Mouse (Mus musculus) natural killer cell, adult 2 months (primary cell): Measurements from ENCODE around the gene Plau.

Experiments
- DNase-seq, 2 experiments: peaks; one replicate each; pipeline ENCODE4 v3.0.0; 2022; ENCODE audit warnings: low spot score in 2 of 2

The Plau gene

GRCm38 (mm10) chr14:20844671-20845576, 8.5 kb downstream of the Plau start:
- peak in 1 of 2 experiments; percentile 17 for DNase-seq

DNA sequence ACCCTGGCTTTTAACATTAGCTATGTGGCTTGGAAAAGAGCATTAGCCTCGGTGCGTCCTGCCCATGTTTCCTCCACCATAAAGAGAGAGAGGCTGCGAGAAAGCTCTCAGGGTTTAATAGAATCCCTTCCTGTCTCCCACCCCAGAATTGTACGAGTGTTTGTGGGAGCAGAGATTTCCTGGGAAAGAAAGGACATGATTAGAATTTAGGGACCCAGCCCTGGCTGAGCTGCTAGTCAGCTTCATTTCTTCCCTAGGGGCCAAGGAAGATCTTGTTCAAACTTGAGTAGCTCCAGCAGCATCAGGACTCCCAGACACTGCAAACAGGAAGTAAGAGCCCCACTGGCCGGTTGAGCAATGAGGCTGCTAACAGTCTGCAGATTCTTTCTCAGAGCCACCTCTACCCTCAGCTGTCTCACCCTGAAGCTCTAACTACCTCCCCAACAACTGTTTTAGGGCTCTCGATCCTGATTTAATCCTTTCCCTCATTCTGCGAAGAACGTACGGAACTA, 9.2 kb downstream of the Plau start:
- DNase-seq: peak; percentile 30 to 56

- no peak for DNase-seq
Observed at GRCm38 (mm10) chr14:20846214-20846613, 9.8 kb downstream of the Plau start.

GRCm38 (mm10) chr14:20847637-20848129, 11.2 kb downstream of the Plau start:
- DNase-seq: no peak

GRCm38 (mm10) chr14:20849753-20850152, 13.3 kb downstream of the Plau start:
- no peak for DNase-seq

DNA sequence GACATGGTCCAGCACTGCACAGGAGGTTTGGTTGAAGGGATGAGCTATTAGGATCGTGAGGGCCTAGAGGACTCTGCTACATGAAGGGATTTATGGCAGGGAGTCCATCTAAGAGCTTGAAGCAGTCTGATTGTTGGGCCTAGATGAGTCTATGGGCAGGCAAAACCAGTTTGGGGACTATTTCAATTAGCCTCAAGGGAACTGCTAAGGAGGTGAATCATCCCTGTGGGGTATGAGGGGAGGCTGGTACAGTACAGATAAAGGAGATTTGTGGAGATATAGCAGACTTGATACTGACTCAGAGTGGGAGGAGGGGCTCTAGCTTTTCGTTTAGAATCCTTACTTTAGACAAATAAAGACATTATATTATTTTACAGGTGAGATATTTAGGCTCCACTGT, 14.0 kb downstream of the Plau start:
- DNase-seq: no peak

DNA sequence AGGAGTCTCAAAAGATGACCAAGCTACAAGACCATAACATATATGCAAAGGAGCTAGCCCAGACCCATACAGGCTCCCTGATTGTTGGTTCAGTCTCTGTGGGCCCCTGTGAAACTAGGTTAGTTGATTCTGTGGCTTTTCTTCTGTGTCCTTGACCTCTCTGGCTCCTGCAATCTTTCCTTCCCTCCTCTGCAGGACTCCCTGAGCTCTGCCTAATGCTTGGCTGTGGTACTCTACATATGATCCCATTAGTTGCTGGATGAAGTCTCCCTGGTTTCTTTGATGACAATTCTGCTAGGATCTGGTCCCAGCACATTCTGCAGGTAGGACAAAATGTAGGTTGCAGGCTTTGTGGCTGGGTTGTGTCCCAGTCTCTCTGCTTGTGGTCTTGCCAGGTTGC, 15.3 kb downstream of the Plau start:
- DNase-seq: no peak

DNA sequence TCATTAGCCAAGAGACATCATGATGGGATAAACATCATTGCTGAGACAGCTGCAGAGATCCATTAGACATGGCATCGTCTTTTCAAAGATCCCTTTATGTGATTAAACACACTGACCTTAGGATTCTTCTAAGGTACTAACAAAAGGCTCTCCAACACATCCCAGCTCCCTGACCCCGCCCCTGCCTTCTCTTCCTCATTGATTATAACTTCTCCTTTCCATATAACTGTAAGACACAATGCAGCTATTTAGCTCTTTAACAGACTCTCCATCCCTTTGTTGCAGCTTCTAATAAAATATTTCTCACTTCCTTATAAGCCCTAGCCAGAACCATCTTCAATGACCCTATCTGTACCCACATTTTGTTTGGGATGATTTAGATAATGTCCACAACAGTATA, 24.7 kb downstream of the Plau start:
- no peak for DNase-seq

DNA sequence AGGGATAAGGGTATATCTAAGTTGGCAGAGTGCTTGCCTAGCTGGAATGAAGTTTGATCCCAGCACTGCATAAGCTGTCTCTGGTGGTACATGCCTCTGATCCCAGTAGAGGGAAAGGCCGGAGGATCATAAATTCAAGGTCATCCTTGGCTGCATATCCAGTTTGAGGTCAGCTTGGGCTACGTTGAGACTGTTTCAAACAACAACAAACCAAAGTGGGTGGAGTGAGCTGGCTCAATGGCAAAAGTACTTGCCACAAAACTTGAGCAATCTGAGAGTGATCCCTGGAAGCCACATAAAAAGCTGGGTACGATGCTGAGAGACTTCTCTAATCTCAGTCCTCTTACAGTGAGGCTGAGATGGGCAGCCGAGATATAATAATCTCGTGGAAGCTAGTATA, 25.1 kb downstream of the Plau start:
- no peak for DNase-seq

DNA sequence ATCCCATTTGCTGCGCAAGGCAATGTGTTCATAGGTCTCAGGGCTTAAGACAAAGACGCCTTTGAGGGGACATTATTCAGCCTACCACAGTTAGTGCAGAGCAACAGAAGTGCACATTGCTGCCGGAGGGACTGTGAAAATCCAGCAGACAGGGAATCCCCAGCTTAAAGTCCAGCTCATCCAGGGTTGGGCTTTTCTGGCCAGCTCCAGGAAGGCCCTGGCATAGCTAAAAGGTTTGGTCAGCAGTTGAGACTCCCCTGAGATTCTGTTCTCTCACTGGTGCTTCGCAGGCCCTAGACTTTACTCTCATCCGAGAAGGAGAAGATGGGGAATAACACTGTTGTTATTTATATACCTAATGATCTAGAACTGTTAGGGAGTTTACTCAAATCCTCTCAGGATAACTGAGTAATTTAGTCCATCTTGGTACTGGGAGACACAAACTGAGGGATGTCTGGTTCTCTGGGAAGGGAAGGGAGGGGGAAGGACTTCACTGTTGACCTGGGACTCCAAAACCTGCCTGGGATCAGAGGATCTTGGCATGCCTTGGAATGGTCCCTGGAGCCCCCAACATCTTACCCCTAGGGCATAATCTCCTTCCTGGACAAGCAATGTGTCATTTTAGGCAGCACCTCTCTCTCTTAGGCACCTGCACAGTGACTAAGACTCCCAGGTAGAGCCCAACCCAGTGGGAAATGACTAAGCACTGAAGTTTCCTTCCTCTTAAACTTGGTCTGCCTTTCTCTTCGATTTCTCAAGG, 27.0 kb downstream of the Plau start:
- no peak for DNase-seq

- DNase-seq: no peak
Observed at GRCm38 (mm10) chr14:20864192-20864591, 27.7 kb downstream of the Plau start.

DNA sequence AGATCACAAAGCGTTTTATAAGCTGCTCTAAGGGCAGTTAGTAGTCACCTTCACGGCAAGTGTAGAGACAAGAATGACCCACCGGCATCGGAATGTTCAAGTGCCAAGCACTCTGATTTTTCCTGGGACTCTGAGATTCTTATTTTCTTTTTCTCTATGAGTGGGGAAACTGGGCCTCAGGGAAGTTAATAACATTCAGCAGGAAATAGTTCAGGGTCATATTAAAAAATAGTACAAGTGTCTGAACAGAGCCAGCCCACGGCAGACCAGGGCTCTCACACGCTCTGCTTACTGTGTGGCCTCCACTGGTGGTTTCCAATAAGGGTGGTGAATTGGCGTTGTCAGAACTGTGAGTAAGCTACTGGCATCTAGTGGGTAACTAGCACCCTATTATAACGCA, 29.1 kb downstream of the Plau start:
- no peak for DNase-seq

GRCm38 (mm10) chr14:20866365-20866764, 29.9 kb downstream of the Plau start:
- DNase-seq: no peak

DNA sequence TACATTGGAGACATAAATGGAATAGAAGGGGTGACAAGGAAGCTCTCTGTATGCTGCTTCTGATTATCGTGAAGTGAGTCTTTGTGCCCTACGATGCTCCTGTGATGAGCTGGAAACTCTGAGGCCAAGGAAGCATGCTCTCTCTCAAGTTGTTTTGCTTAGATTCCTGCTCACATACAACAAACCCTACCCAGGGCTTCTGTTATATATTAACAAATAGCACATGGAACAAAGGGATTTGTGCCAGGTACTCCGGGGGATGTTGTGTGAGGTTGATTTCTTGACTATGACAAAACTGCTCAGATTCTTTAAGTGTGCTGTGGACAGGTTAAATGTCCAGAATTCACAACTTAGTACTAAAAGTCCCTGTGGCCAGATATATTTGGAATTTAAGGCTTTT, 33.6 kb downstream of the Plau start:
- no peak for DNase-seq

GRCm38 (mm10) chr14:20871495-20871894, 35.0 kb downstream of the Plau start:
- no peak for DNase-seq

DNA sequence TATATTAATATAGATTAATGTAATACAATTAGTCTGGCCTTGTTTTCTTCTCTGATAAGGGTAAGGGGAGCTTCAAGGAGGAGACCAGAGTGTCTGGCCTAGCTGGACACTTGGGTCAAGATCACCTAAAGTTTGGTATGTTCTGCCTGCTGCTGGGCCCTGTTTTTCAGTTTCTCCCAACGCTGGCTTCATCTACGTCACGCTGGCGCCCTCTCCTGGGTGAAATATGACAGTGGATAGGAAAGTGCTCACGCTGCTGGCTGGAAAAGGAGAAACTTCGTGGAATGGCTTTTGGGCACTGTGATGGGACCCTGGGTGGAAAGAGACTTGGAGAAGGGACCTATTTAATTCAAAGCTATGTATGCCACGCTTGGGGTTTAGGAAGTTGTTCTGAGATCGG, 36.8 kb downstream of the Plau start:
- DNase-seq: peak; percentile 66 to 80

GRCm38 (mm10) chr14:20873931-20874330, 37.5 kb downstream of the Plau start:
- no peak for DNase-seq

GRCm38 (mm10) chr14:20884691-20885090, 48.2 kb downstream of the Plau start:
- DNase-seq: no peak

DNA sequence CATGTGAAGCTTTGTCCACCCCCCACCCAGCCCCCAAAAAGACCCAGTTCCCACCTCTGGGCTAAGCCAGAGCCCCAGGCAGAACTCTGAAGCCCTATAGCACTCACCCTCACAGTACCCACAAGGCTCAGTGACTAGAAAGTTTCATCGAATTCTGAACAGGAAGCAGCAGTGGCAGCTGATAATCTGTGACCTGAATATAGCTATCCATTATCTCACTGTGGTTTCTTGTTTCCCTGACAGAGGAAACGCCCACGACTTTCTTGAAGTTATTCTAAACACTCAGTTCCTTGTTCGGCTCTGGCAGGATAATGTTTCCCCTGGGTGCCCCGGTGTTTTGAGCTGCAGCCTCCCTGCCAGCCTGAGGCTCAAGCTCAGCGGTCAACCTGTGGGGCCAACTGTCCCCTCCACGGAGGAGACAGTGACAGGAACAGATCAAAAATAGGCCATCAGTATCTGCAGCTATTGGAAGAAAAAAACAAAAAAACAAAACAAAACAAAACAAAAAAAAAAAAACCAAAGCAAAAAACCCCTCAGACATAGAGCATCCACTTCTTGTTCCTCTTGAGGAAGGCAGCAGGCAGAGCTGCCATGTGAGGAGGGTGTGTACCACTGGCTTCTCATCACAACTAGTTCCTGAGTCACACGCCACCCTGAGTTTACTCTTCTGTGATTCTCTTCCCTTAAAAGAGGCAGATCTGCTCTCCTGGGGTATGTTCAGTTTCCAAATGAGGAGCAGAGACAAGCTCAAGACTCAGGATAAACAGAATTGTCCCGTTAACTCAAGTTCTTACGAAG, 48.8 kb downstream of the Plau start:
- peak; percentile 67 to 74 for DNase-seq

- DNase-seq: peak; percentile 49 to 73
Observed at GRCm38 (mm10) chr14:20886266-20886665, 49.8 kb downstream of the Plau start.

DNA sequence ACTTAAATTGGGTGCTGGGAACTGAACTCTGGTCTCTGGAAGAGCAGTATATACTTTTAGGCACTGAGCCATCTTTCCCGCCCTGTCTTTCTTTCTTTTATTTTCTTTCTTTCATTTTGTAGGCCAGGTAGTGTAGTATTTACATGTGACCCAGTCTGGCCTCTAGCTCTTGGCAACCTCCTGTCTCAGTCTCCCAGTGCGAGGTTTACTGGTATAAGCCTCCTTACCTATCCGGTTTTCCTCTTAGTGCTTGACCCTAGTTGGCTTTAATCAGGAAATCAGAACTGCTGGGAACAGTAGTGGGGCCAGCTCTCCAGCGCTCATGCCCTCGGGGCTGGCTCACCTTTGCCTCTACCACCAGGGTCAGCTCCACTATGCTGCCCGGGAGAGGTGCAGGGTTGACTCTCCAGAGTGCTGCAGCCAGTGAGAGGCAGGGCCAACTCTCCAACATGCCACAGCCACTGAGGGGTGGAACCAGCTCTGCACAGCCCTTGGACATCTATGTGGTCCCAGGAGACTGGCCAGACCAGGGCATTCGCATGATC, 51.2 kb downstream of the Plau start:
- no peak for DNase-seq
